ENCODE assay signal across 9 mouse cellular contexts in the genomic region with DNA sequence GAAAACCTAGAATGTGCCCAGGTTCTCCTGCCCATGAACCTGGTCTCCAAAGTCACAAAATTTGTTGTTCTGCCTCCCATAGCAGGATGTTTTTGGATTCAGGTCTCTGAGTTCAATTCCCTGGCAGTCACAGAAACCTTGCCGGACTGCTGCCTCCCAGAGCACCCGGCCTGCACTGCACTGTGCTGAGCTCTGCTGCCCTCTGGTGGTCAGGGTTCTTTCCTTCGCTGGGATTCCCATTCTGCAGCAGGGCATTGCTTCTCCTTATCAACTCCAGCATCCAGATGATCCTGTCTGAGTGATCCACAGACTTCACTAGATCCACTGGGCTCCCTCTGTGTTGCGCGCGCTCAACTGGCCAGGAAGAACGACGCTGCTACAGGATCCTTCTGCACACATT. TPM values are rescaled to one million over a fixed set of nuclear protein-coding genes. Genes with fewer than 3 reads are reported as not detected.
DNase-seq lines count a peak whose midpoint lies in the region; ATAC-seq and TF ChIP-seq lines count a peak whose summit lies in the region.
"Had no signal": no experiment of that assay in that cellular context is flagged by ENCODE, and none has a peak within 500 bp of the region (broad histone marks: within the 10 kb centered on the region; RNA-seq: fewer than 3 reads in every experiment).

No protein-coding gene starts in this region.

- peak; percentile 27 to 71 for DNase-seq in heart, adult 18-20 months
- peak; percentile 12 for DNase-seq in c-Kit-negative CD71-positive TER-119-positive erythroid progenitor cells, embryonic 14.5 days (ENCODE audit: low read depth, low spot score)
- DNase-seq in fibroblast of lung, adult 2 months (ENCODE audit: low read depth), result peak; percentile 37
- DNase-seq in heart, postnatal 4 days, result peak; percentile 76
- DNase-seq in layer of hippocampus, adult 2 months (ENCODE audit: low spot score in 2 of 2), result peak; percentile 67 to 77
- peak; percentile 47 to 67 for DNase-seq in lung, postnatal 4 days
- DNase-seq in right cerebral cortex, postnatal 14 days, result peak; percentile 80

- peak; percentile 86 for TF ChIP-seq CTCF in layer of hippocampus, adult 2 months (conservative IDR thresholded peaks at IDR 0.05)

- H3K4me2 ChIP-seq in heart, embryonic 12.5 days, result no peak overlapping the region

- H3K4me3 ChIP-seq in heart, embryonic 12.5 days, result no peak overlapping the region
- no peak overlapping the region for H3K4me3 ChIP-seq in layer of hippocampus, adult 2 months

- H3K36me3 ChIP-seq in heart, embryonic 12.5 days, result no peaks in the 10 kb centered on the region

- no peak overlapping the region for H3K27ac ChIP-seq in heart, embryonic 12.5 days (ENCODE audit: poor library complexity, severe bottlenecking)
- no peak overlapping the region for H3K27ac ChIP-seq in layer of hippocampus, adult 2 months

- H3K27me3 ChIP-seq in heart, embryonic 12.5 days (replicated peaks), result no peaks in the 10 kb centered on the region

- no peak for ATAC-seq in heart, embryonic 12.5 days (ENCODE audit: insufficient number of reproducible peaks, low FRiP score)

- no peak overlapping the region for H3K9ac ChIP-seq in heart, embryonic 12.5 days

- no peaks in the 10 kb centered on the region for H3K4me1 ChIP-seq in heart, embryonic 12.5 days (replicated peaks)

- H3K9me3 ChIP-seq in heart, embryonic 12.5 days (replicated peaks), result 0 out of 2 replicates have a peak, but pooled peaks cover 3% of the 10 kb centered on the region

- WGBS in heart, embryonic 12.5 days, result 16% methylated on average over 8 of the region's 8 CpGs

RNA-seq across cellular contexts. Expression of a gene that starts 22.9 kb away (rescaled TPM):
- total RNA-seq in heart, adult 18-20 months (2021), result not detected
- polyA plus RNA-seq in heart, embryonic 12.5 days (2016; fragmentation: Nextera tagmentation; extraction: Ambion mirVana), result 0.04 TPM in 1 of 2 replicates, not detected in the other
- total RNA-seq in heart, postnatal 4 days (2021), result not detected
- total RNA-seq in layer of hippocampus, adult 2 months (2021), result 10 to 100 TPM; 41.0 to 43.8 TPM

RNA-seq across cellular contexts. Expression of a gene that starts 41.6 kb away (rescaled TPM):
- not detected for total RNA-seq in heart, adult 18-20 months (2021)
- not detected in 2 replicates for polyA plus RNA-seq in heart, embryonic 12.5 days (2016; fragmentation: Nextera tagmentation; extraction: Ambion mirVana)
- not detected for total RNA-seq in heart, postnatal 4 days (2021)
- not detected for total RNA-seq in layer of hippocampus, adult 2 months (2021)
- polyA plus RNA-seq: lung, embryonic 16.5 days had no signal

Comparison
In these comparisons a context has a peak if more than half of its experiments do, and no peak if none do; other contexts are left out.
1. DNase-seq: peak in every context shown above with its lines; median percentile 80 in right cerebral cortex, postnatal 14 days; 76 in heart, postnatal 4 days; 72 in layer of hippocampus, adult 2 months; 57 in lung, postnatal 4 days; 49 in heart, adult 18-20 months; 37 in fibroblast of lung, adult 2 months; 12 in c-Kit-negative CD71-positive TER-119-positive erythroid progenitor cells, embryonic 14.5 days.
2. RNA of a gene that starts 22.9 kb away (total RNA-seq): 41.0 to 43.8 TPM in layer of hippocampus, adult 2 months; not detected in heart, postnatal 4 days and not detected in heart, adult 18-20 months; every median in the first group is over 10 times any median in the second.